In genomic region chr15:7084780-7085497, GRCm38 (mm10) we compare ENCODE assay signal across 9 mouse cellular contexts. TPM values are rescaled to one million over a fixed set of nuclear protein-coding genes. Genes with fewer than 3 reads are reported as not detected.
A peak's percentile ranks its signal among the peaks of the same experiment; 100 is the strongest.
DNase-seq lines count a peak whose midpoint lies in the region; ATAC-seq and TF ChIP-seq lines count a peak whose summit lies in the region.
"Had no signal": no experiment of that assay in that cellular context is flagged by ENCODE, and none has a peak within 500 bp of the region (broad histone marks: within the 10 kb centered on the region; RNA-seq: fewer than 3 reads in every experiment).

No protein-coding gene starts in this region.

- H3K4me3 ChIP-seq in heart, embryonic 10.5 days: no peak overlapping the region
- H3K4me3 ChIP-seq in liver, embryonic 14.5 days (ENCODE audit: insufficient read depth in 1 of 2, low read depth in 2 of 2, low read length in 2 of 2): no peak overlapping the region

- H3K9me3 ChIP-seq in heart, embryonic 10.5 days: no peaks in the 10 kb centered on the region
- H3K9me3 ChIP-seq in liver, embryonic 14.5 days (ENCODE audit: control insufficient read depth, low read length): no peaks in the 10 kb centered on the region
- H3K9me3 ChIP-seq: G1E had no signal

- peaks cover 28% of the 10 kb centered on the region for H3K4me1 ChIP-seq in heart, embryonic 10.5 days
- H3K4me1 ChIP-seq in liver, embryonic 14.5 days (replicated peaks; ENCODE audit: control insufficient read depth in 2 of 2, insufficient read depth in 2 of 2, low read length in 1 of 2): peaks cover 0 to 9% of the 10 kb centered on the region in 2 experiments; a peak in 2 of 4 replicates

- TF ChIP-seq CTCF in liver, embryonic 14.5 days (IDR thresholded peaks at IDR 0.05; ENCODE audit: low read depth): no peak

- TF ChIP-seq EP300 in liver, embryonic 14.5 days (IDR thresholded peaks at IDR 0.05; ENCODE audit: low read depth): no peak

- DNase-seq in heart, adult 11 months: peak; percentile 99
- DNase-seq in heart, embryonic 10.5 days (ENCODE audit: low spot score): no peak
- peak; percentile 2 for DNase-seq in thymus, postnatal 0 days (ENCODE audit: low spot score)
- no peak for DNase-seq in thymus, postnatal 25 days
- peak; percentile 10 to 19 (median 14) for DNase-seq in liver, embryonic 14.5 days (ENCODE audit: low read depth in 3 of 3, low spot score in 3 of 3)
- DNase-seq in telencephalon, adult 2 months (ENCODE audit: low read depth, low spot score): peak; percentile 21
- DNase-seq in cerebellum, adult 9-10 months: no peak
- DNase-seq in thymus, adult 18-20 months: no peak

- no peak overlapping the region for H3K9ac ChIP-seq in liver, embryonic 14.5 days (replicated peaks)

- H3K27ac ChIP-seq in heart, embryonic 10.5 days: no peak overlapping the region
- no peak overlapping the region for H3K27ac ChIP-seq in liver, embryonic 14.5 days

- no peak overlapping the region for H3K4me2 ChIP-seq in liver, embryonic 14.5 days (ENCODE audit: low read depth)

- no peaks in the 10 kb centered on the region for H3K36me3 ChIP-seq in heart, embryonic 10.5 days
- no peaks in the 10 kb centered on the region for H3K36me3 ChIP-seq in liver, embryonic 14.5 days (replicated peaks; ENCODE audit: control insufficient read depth, insufficient read depth, low read depth)
- H3K36me3 ChIP-seq: G1E had no signal

- H3K27me3 ChIP-seq in heart, embryonic 10.5 days (ENCODE audit: insufficient read depth, poor library complexity, severe bottlenecking): peaks cover 11% of the 10 kb centered on the region
- no peaks in the 10 kb centered on the region for H3K27me3 ChIP-seq in liver, embryonic 14.5 days (ENCODE audit: control insufficient read depth, insufficient read depth, low read length)

- ATAC-seq in liver, embryonic 14.5 days (ENCODE audit: insufficient read depth): no peak

- WGBS in heart, embryonic 10.5 days: 51% methylated on average over 8 of the region's 8 CpGs
- WGBS in liver, embryonic 14.5 days (ENCODE audit: insufficient replicate concordance): 7% methylated on average over 8 of the region's 8 CpGs

RNA-seq across cellular contexts. Expression of gene Lifr, which starts 5.5 kb away (rescaled TPM):
- 14.6 and 20.5 TPM in 2 replicates for polyA plus RNA-seq in heart, embryonic 10.5 days (2016; fragmentation: Nextera tagmentation; extraction: Ambion mirVana)
- polyA plus RNA-seq in thymus, postnatal 0 days (2015; fragmentation: Nextera tagmentation; extraction: Ambion mirVana): 23.0 and 29.9 TPM in 2 replicates
- 5.8 and 8.1 TPM in 2 replicates for polyA plus RNA-seq in liver, embryonic 14.5 days (2012; rRNA removed)
- polyA plus RNA-seq in liver, embryonic 14.5 days (2014; fragmentation: Nextera tagmentation; extraction: Ambion mirVana): 22.3 and 24.1 TPM in 2 replicates
- polyA plus RNA-seq: G1E had no signal

Comparison
In these comparisons a context has a peak if more than half of its experiments do, and no peak if none do; other contexts are left out.
1. DNase-seq: peak in heart, adult 11 months (single experiment), thymus, postnatal 0 days (single experiment), liver, embryonic 14.5 days (3 of 3) and telencephalon, adult 2 months (single experiment); none in heart, embryonic 10.5 days (single experiment), thymus, postnatal 25 days (single experiment), cerebellum, adult 9-10 months (single experiment) and thymus, adult 18-20 months (0 of 2).